Mouse (Mus musculus) neural tube, embryonic 11.5 days (tissue): ENCODE measurements around the gene Galns. TPM values are rescaled to one million over a fixed set of nuclear protein-coding genes. Genes with fewer than 3 reads are reported as not detected.

Experiments used
- ATAC-seq: fragments of 200-750 bp; cut with Nextera tagmentation; 2 replicates; pipeline ENCODE4 v1.8.0; 2017; ENCODE audit warnings: moderate number of reproducible peaks, mild to moderate bottlenecking, moderate TSS enrichment, moderate library complexity; ENCODE audit not compliant: insufficient read depth, low FRiP score, low TSS enrichment
- DNase-seq: peaks from one replicate; pipeline ENCODE4 v3.0.0-alpha.2; 2015; ENCODE audit warnings: low spot score
- H3K27ac ChIP-seq: fragments of 300-500 bp; sonication (generic); 2 replicates; pipeline ENCODE4 v1.5.1; 2014; ENCODE audit warnings: low read depth, mild to moderate bottlenecking, low read length
- H3K27me3 ChIP-seq: fragments of 300-500 bp; sonication (generic); 2 replicates; pipeline ENCODE4 v1.6.1; 2014; ENCODE audit warnings: mild to moderate bottlenecking, low read length, mixed read lengths; ENCODE audit not compliant: control insufficient read depth, insufficient read depth
- H3K36me3 ChIP-seq: fragments of 300-500 bp; sonication (generic); 2 replicates; pipeline ENCODE4 v1.6.1; 2014; ENCODE audit warnings: mild to moderate bottlenecking, low read length, moderate library complexity, mixed read lengths; ENCODE audit not compliant: control insufficient read depth, insufficient read depth
- H3K4me1 ChIP-seq: fragments of 300-500 bp; sonication (generic); 2 replicates; pipeline ENCODE4 v1.6.1; 2014; ENCODE audit warnings: low read length, mixed read lengths; ENCODE audit not compliant: control insufficient read depth, insufficient read depth
- H3K4me2 ChIP-seq: fragments of 300-500 bp; sonication (generic); 2 replicates; pipeline ENCODE4 v1.6.1; 2014; ENCODE audit warnings: low read depth, mild to moderate bottlenecking, moderate library complexity
- H3K4me3 ChIP-seq: fragments of 300-500 bp; sonication (generic); 2 replicates; pipeline ENCODE4 v1.5.1; 2014; ENCODE audit warnings: low read depth, low read length
- H3K9ac ChIP-seq: fragments of 300-500 bp; sonication (generic); 2 replicates; pipeline ENCODE4 v1.6.1; 2014; ENCODE audit warnings: mild to moderate bottlenecking, low read length
- H3K9me3 ChIP-seq: fragments of 300-500 bp; sonication (generic); 2 replicates; pipeline ENCODE4 v1.6.1; 2016; ENCODE audit warnings: low read length; ENCODE audit not compliant: control insufficient read depth
- WGBS: fragments of 180-500 bp; shearing (Covaris S2); extraction: QIAGEN DNeasy Blood & Tissue Kit; methylation state at CpG from one replicate; pipeline ENCODE4 v1.1.7; 2014; 5-methylcytosine and 5-hydroxymethylcytosine counted together
- polyA plus RNA-seq: library from polyadenylated mRNA; unstranded; fragments of >200 nt; fragmentation: Nextera tagmentation; extraction: Ambion mirVana; gene quantifications from 2 replicates; pipeline ENCODE4 v1.2.1, GENCODE M21; 2014

Galns gene
- polyA plus RNA-seq: 5.4 and 6.6 TPM in 2 replicates

DNA sequence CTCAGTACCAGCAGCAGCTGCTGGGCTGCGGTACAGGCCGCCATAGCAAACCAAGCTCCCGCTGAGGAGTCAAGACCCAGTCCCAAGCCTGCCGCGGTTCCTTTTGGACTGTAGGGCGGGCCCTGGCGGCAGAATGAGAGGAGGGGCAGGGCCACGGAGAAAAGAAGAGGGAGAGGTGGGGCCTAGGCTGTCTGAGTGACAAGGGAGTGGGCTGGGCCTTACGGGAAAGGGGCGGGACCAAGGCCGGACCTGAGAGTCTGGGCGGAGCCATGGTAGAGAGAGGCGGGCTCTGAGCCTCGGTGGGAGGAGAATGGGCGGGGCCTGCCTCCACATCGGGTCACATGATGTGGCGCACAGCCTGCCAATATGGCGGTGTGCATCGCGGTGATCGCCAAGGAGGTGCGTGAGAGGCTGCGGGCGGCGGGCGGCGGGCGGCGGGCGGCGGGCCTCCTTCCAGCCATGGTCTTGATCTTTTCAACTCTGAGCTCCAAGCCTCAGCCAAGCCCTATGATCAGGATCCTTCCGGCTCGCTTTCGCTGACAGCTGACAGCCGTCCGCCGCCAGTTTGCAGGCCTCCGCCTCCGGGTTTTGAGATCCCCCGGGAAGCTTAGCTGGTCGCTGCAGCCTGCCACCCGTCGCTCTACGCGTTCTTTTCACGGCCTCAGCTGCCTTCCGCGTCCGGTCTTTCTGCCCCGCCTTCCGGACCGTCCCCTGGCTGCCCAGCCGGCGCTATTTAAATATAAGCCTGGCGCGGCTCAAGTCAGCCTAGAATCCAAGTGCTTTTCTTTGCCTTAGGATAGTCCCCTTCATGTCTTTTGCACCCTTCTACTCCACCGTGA, at the start of gene Galns, which contains the start of gene Trappc2l:
Gene Galns, minus strand, starts transcription at position 169 of the 839 bp plus-strand sequence.
Gene Trappc2l, plus strand, starts transcription at position 346 of the 839 bp plus-strand sequence.
- Histone ChIP-seq H3K27me3 (no peaks in the 10 kb centered on the region), H3K4me3 (peak within 1 kb of the TSS; percentile 47), H3K4me1 (peaks cover 8% of the 10 kb centered on the region), H3K4me2 (peak within 1 kb of the TSS; percentile 90), H3K36me3 (no peaks in the 10 kb centered on the region), H3K9me3 (no peaks in the 10 kb centered on the region), H3K9ac (peak within 1 kb of the TSS; percentile 72), H3K27ac (peak within 1 kb of the TSS; percentile 74)
- DNase-seq (peak; percentile 98), ATAC-seq (peak; percentile 97)
- under 1% methylated on average over 47 of the region's 57 CpGs for WGBS

DNA sequence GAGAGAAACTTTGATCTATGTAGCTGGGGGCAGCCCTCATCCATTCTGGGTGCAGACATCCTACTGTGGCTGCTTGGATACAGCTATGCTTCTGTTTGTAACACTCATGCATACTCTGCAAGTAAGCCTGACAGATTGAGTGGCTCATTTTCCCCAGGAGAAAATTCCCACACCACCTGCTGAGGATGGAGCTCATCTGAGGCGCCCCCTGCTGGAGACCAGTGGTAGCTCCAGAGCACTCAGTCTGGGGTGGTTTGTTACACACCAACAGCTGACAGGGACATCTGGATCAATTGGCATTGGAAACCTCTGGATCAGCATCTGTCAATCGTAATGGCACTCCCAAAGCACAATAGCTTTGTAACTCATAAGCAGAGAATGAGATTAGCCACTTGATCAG, 48.8 kb upstream of the Galns start:
- Histone ChIP-seq H3K4me2 (no peak overlapping the region), H3K36me3 (no peaks in the 10 kb centered on the region), H3K9ac (no peak overlapping the region), H3K4me1 (peaks cover 21% of the 10 kb centered on the region), H3K4me3 (no peak overlapping the region), H3K9me3 (no peaks in the 10 kb centered on the region), H3K27me3 (no peaks in the 10 kb centered on the region), H3K27ac (no peak overlapping the region)
- whole genome bisulfite sequencing: 71% methylated on average over 2 of the region's 2 CpGs
- no peak for ATAC-seq
- no peak for DNase-seq

DNA sequence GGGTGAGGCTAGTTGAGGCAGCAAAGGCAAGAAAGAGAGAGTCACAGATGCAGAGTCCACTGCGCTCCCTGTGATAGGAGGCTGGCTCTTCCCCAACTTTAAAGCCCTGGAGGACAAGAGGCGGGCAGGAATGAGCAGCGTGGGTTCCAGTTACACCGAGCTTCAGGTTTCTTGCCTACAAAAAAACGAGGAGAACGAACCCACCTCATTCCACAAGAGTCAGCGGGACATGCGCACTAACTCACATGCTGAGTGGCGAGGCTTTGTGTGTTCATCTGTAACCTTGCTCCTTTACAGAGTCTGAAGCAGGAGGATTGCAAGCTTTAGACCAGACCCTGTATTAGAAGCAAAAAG, 47.5 kb upstream of the Galns start:
- no peak overlapping the region for H3K9ac ChIP-seq
- H3K4me1 ChIP-seq: peaks cover 16% of the 10 kb centered on the region
- H3K4me2 ChIP-seq: no peak overlapping the region
- H3K9me3 ChIP-seq: no peaks in the 10 kb centered on the region
- no peaks in the 10 kb centered on the region for H3K36me3 ChIP-seq
- peak overlapping the region; percentile 50 for H3K27ac ChIP-seq
- WGBS: 52% methylated on average over 9 of the region's 9 CpGs
- no peak for DNase-seq
- ATAC-seq: no peak
- no peaks in the 10 kb centered on the region for H3K27me3 ChIP-seq
- H3K4me3 ChIP-seq: no peak overlapping the region

DNA sequence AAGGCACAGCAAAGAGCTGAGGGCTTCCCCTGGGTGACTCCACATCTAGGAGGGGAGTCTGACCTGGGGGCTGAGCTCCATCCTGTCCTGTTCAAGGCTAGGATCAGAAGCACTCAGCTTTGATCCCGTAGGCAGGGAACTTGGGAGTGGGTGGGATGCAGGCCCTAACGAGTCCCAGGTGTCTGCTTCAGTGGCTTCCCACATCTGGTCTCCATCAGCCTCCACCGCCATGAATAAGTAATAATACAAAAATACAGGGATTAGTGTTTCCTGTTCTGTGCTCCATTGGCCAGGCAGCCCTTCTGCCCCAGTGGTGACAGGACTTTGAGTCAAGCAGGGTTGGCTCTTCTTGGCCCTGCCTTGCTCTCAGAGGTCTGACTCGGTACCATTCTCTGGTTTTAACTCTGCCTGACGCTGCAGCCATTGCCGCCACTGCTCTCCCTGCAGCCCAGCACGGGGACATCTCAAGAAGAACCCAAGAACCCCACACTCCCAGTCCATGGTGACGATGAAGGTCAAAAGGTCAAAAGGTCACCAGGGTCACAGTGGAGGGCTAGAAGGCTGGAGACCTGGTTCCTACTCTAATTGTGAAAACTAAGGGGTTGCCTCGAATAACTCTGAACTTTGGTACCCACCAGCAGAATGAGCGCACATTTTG, 47.0 kb upstream of the Galns start:
- Histone ChIP-seq H3K4me3 (no peak overlapping the region), H3K4me1 (peaks cover 11% of the 10 kb centered on the region), H3K27ac (peak overlapping the region; percentile 50), H3K9ac (no peak overlapping the region), H3K4me2 (no peak overlapping the region), H3K27me3 (no peaks in the 10 kb centered on the region), H3K36me3 (no peaks in the 10 kb centered on the region), H3K9me3 (no peaks in the 10 kb centered on the region)
- ATAC-seq (no peak), DNase-seq (peak; percentile 54)
- whole genome bisulfite sequencing: 58% methylated on average over 10 of the region's 10 CpGs

DNA sequence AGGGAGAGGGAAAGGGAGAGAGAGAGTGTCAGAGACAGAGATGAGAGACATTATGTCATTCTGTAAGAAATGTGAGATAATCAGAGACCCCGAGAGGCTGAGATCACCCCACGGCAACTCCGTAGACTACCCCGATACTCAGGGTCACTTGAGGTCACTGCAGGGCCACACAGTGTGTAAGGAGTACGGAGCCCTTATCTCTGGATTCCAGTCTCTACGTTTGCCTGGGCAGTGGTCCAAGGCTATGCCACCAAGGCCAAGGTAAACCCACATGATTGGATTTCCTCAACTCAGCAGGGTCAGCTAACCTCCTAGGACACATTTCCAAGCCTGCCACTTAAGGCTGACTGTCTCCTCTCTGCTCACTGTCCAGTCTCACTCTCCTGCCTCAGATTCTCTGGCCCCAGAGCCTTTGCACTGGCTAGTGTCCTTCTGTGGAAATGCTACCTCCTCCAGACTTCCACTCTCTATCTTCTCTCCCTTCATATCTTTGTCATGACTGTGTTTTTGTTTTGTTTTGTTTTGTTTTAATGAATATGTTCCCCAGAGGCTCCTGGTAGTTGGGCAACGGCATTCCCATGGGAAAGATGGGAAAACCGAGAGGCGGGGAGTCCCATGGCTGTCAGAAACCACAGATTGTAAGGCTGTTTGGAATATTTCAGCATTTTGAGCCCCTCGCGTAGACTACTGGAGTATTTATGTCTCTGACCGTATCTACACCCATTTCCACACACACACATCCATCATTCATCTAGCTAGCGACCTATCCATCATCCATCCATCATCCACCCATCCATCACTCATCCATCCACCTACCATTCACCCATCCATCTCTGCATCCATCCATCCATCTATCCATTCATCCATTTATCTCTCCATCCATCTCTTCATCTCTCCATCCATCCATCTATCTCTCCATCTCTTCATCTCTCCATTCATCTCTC, 45.1 kb upstream of the Galns start:
- H3K4me2 ChIP-seq: no peak overlapping the region
- no peak for ATAC-seq
- no peak for DNase-seq
- no peaks in the 10 kb centered on the region for H3K27me3 ChIP-seq
- 89% methylated on average over 13 of the region's 13 CpGs for WGBS
- peaks cover 14% of the 10 kb centered on the region for H3K4me1 ChIP-seq
- H3K27ac ChIP-seq: no peak overlapping the region
- H3K9ac ChIP-seq: no peak overlapping the region
- no peaks in the 10 kb centered on the region for H3K36me3 ChIP-seq
- H3K9me3 ChIP-seq: no peaks in the 10 kb centered on the region
- no peak overlapping the region for H3K4me3 ChIP-seq

DNA sequence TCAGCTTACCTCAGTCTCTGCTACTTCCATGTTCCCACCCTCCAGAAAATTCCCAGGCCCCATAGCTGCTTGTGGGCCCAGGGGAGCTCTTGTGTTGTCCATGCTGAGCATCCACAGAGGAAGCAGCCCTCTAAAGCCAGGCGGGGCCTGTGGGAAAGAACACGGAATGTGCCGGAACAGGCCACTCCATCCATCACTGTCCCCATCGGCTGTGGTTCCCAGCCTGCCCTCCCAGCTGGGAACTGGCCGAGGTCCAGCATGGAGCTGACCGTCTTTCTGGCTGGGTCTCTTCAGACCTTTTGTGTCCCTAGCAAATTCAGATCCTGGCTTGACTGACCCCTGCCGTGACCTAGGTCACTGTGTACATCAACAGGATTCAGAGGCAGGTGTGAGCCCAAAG, 43.5 kb upstream of the Galns start:
- WGBS: 47% methylated on average over 7 of the region's 7 CpGs
- DNase-seq: no peak
- no peak for ATAC-seq
- Histone ChIP-seq H3K9ac (no peak overlapping the region), H3K9me3 (no peaks in the 10 kb centered on the region), H3K4me1 (peaks cover 11% of the 10 kb centered on the region; the same call in 1 of the 2 replicates), H3K36me3 (no peaks in the 10 kb centered on the region), H3K27ac (no peak overlapping the region), H3K4me2 (no peak overlapping the region), H3K4me3 (no peak overlapping the region), H3K27me3 (no peaks in the 10 kb centered on the region)

DNA sequence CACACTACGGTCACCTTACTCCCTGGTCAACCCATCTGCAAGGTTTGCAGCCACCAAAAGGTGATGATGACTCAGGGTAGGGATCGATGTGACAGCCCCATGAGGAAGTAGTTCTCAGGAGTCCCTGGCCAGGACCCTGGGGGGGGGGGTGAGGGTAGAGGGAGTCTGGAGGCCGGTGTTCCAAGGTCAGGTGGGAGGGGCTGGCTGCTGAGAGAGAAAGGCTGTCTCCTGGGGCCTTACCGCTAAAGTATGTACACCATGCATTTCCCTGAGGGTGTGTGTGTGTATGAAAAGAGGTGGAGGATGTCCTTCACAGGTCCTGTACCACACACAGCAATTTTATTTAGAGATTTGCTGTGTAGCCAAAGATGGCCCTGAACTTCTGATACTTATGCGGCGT, 41.4 kb upstream of the Galns start:
- Histone ChIP-seq H3K4me3 (no peak overlapping the region), H3K4me1 (peaks cover 7% of the 10 kb centered on the region; the same call in 1 of the 2 replicates), H3K27ac (no peak overlapping the region), H3K9ac (no peak overlapping the region), H3K4me2 (no peak overlapping the region), H3K27me3 (no peaks in the 10 kb centered on the region), H3K36me3 (no peaks in the 10 kb centered on the region), H3K9me3 (no peaks in the 10 kb centered on the region)
- ATAC-seq (no peak), DNase-seq (no peak)
- 76% methylated on average over 6 of the region's 6 CpGs for WGBS

DNA sequence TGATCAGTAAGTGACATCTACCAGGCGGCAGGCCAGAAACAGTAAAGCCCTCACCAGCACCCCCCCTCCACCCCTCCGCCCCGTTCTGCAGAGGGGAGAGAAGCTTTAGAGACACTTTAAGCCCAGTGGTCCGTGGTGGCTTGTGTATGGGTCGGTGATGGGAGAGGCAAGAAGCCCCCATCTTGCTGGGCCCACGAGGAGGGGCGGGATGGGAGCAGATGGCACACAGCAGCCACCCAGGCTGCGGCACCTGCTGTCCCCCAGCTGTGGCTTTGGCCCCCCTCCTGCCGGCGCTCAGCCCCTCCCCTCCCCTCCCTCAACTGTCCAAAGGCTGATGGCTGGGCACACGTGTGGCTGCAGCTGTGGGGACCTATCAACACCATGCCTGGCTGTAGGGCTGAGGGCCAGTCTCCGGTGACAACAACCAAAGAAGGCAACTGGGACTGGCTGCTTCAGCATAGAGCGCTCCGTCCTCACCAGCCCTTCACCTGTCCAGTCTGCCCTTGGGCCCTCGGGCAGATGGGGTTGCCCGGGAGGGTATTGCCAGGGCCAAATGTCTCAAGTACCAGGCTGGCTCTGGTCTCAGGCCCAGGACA, 40.2 kb upstream of the Galns start:
- H3K4me3 ChIP-seq: no peak overlapping the region
- ATAC-seq (peak; percentile 38; the same call in 1 of the 2 replicates), DNase-seq (peak; percentile 41)
- WGBS: 67% methylated on average over 15 of the region's 16 CpGs
- no peaks in the 10 kb centered on the region for H3K36me3 ChIP-seq
- H3K4me2 ChIP-seq: no peak overlapping the region
- H3K27ac ChIP-seq: no peak overlapping the region
- H3K4me1 ChIP-seq: peaks cover 7% of the 10 kb centered on the region; the same call in 1 of the 2 replicates
- no peak overlapping the region for H3K9ac ChIP-seq
- H3K27me3 ChIP-seq: no peaks in the 10 kb centered on the region
- H3K9me3 ChIP-seq: no peaks in the 10 kb centered on the region
